Mouse (Mus musculus) neural tube, embryonic 15.5 days (tissue): ENCODE results near the gene Slc25a33. TPM values are rescaled to one million over a fixed set of nuclear protein-coding genes. Genes with fewer than 3 reads are reported as not detected.
A peak's percentile ranks its signal among the peaks of the same experiment; 100 is the strongest.
"Not testable (repeated sequence)": the region's sequence is repeated elsewhere in the genome, so short reads cannot be mapped to it uniquely, and the experiment has no call there.

Source experiments
- ATAC-seq: fragments of 200-750 bp; cut with Nextera tagmentation; 2 replicates; pipeline ENCODE4 v1.8.0; 2017; ENCODE audit warnings: mild to moderate bottlenecking, moderate TSS enrichment, moderate library complexity; ENCODE audit not compliant: low FRiP score
- H3K27ac ChIP-seq: fragments of 300-500 bp; sonication (generic); replicated peaks from 2 replicates; pipeline ENCODE4 v1.5.1; 2015; ENCODE audit warnings: mild to moderate bottlenecking, inconsistent platforms
- H3K27me3 ChIP-seq: fragments of 300-500 bp; sonication (generic); replicated peaks from 2 replicates; pipeline ENCODE4 v1.6.1; 2015; ENCODE audit warnings: inconsistent platforms
- H3K36me3 ChIP-seq: fragments of 300-500 bp; sonication (generic); 2 replicates; pipeline ENCODE4 v1.6.1; 2015; ENCODE audit warnings: inconsistent platforms
- H3K4me1 ChIP-seq: fragments of 300-500 bp; sonication (generic); 2 replicates; pipeline ENCODE4 v1.6.1; 2015; ENCODE audit warnings: inconsistent platforms
- H3K4me2 ChIP-seq: fragments of 300-500 bp; sonication (generic); 2 replicates; pipeline ENCODE4 v1.6.1; 2015; ENCODE audit warnings: inconsistent platforms, mild to moderate bottlenecking, moderate library complexity
- H3K4me3 ChIP-seq: fragments of 300-500 bp; sonication (generic); replicated peaks from 2 replicates; pipeline ENCODE4 v1.5.1; 2015; ENCODE audit warnings: mild to moderate bottlenecking, inconsistent platforms
- H3K9ac ChIP-seq: fragments of 300-500 bp; sonication (generic); replicated peaks from 2 replicates; pipeline ENCODE4 v1.6.1; 2015; ENCODE audit warnings: mild to moderate bottlenecking, inconsistent platforms
- H3K9me3 ChIP-seq: fragments of 300-500 bp; sonication (generic); replicated peaks from 2 replicates; pipeline ENCODE4 v1.6.1; 2016; ENCODE audit warnings: inconsistent platforms
- WGBS: fragments of 180-500 bp; shearing (Covaris S2); methylation state at CpG from one replicate; pipeline ENCODE4 v1.1.7; 2015; ENCODE audit warnings: mixed read lengths; 5-methylcytosine and 5-hydroxymethylcytosine counted together
- polyA plus RNA-seq: library from polyadenylated mRNA; unstranded; fragments of >200 nt; fragmentation: Nextera tagmentation; extraction: Ambion mirVana; gene quantifications from 2 replicates; pipeline ENCODE4 v1.2.1, GENCODE M21; 2015

Slc25a33 gene
- polyA plus RNA-seq, 1 experiment from 2014 or later, result 46.3 TPM

GRCm38 (mm10) chr4:149777126-149777525 lies 3.0 kb upstream of the Slc25a33 start:
- no peak overlapping the region for H3K4me2 ChIP-seq
- no peak overlapping the region for H3K4me3 ChIP-seq
- no peak for ATAC-seq
- H3K36me3 ChIP-seq, result no peaks in the 10 kb centered on the region
- H3K9ac ChIP-seq, result no peak overlapping the region
- WGBS, result 87% methylated on average over 9 of the region's 9 CpGs
- H3K27ac ChIP-seq, result no peak overlapping the region
- H3K9me3 ChIP-seq, result no peaks in the 10 kb centered on the region
- peaks cover 26% of the 10 kb centered on the region for H3K4me1 ChIP-seq
- no peaks in the 10 kb centered on the region for H3K27me3 ChIP-seq

- H3K36me3 ChIP-seq, result no peaks in the 10 kb centered on the region
- H3K27ac ChIP-seq, result no peak overlapping the region; the same call in 1 of the 2 replicates
- H3K9ac ChIP-seq, result no peak overlapping the region
- no peak overlapping the region for H3K4me2 ChIP-seq
- no peak overlapping the region for H3K4me3 ChIP-seq
- peaks cover 32% of the 10 kb centered on the region for H3K4me1 ChIP-seq
- no peaks in the 10 kb centered on the region for H3K27me3 ChIP-seq
- no peaks in the 10 kb centered on the region for H3K9me3 ChIP-seq
- ATAC-seq, result no peak
- 35% methylated on average over 8 of the region's 8 CpGs for WGBS
These were observed 1.8 kb upstream of the Slc25a33 start for GRCm38 (mm10) chr4:149775760-149776362.

GRCm38 (mm10) chr4:149775330-149775729 lies 1.3 kb upstream of the Slc25a33 start:
- H3K36me3 ChIP-seq, result no peaks in the 10 kb centered on the region
- 65% methylated on average over 7 of the region's 7 CpGs for WGBS
- no peak overlapping the region for H3K27ac ChIP-seq
- no peak for ATAC-seq
- no peaks in the 10 kb centered on the region for H3K9me3 ChIP-seq
- H3K9ac ChIP-seq, result no peak overlapping the region
- no peak overlapping the region for H3K4me2 ChIP-seq
- peaks cover 32% of the 10 kb centered on the region for H3K4me1 ChIP-seq
- no peak overlapping the region for H3K4me3 ChIP-seq
- H3K27me3 ChIP-seq, result no peaks in the 10 kb centered on the region

GRCm38 (mm10) chr4:149773408-149774093 lies 526 bp downstream of the Slc25a33 start:
- H3K4me3 ChIP-seq, result peak overlapping the region; percentile 86
- H3K36me3 ChIP-seq, result no peaks in the 10 kb centered on the region
- peak overlapping the region; percentile 91 for H3K9ac ChIP-seq
- peak; percentile 58 for ATAC-seq
- peak overlapping the region; percentile 91 for H3K27ac ChIP-seq
- no peaks in the 10 kb centered on the region for H3K9me3 ChIP-seq
- no peaks in the 10 kb centered on the region for H3K27me3 ChIP-seq
- H3K4me1 ChIP-seq, result peaks cover 32% of the 10 kb centered on the region
- WGBS, result under 1% methylated on average over 63 of the region's 65 CpGs
- H3K4me2 ChIP-seq, result peak overlapping the region; percentile 96

- ATAC-seq, result no peak; the same call in 1 of the 2 replicates
- Histone ChIP-seq H3K4me2 (peak overlapping the region; percentile 96), H3K36me3 (no peaks in the 10 kb centered on the region), H3K4me1 (peaks cover 32% of the 10 kb centered on the region), H3K27me3 (no peaks in the 10 kb centered on the region), H3K27ac (peak overlapping the region; percentile 52; the same call in 1 of the 2 replicates), H3K9me3 (no peaks in the 10 kb centered on the region), H3K9ac (no peak overlapping the region), H3K4me3 (peak overlapping the region; percentile 86)
- 7% methylated on average over 2 of the region's 2 CpGs for WGBS
These were observed 1.7 kb downstream of the Slc25a33 start for GRCm38 (mm10) chr4:149772394-149772793.

GRCm38 (mm10) chr4:149765201-149765600 lies 8.9 kb downstream of the Slc25a33 start:
- no peak overlapping the region for H3K4me3 ChIP-seq
- ATAC-seq, result no peak
- H3K27me3 ChIP-seq, result no peaks in the 10 kb centered on the region
- H3K9me3 ChIP-seq, result no peaks in the 10 kb centered on the region
- no peak overlapping the region for H3K9ac ChIP-seq
- no peak overlapping the region for H3K4me2 ChIP-seq
- WGBS, result 93% methylated on average over 5 of the region's 5 CpGs
- H3K27ac ChIP-seq, result no peak overlapping the region
- peaks cover 6% of the 10 kb centered on the region; the same call in 1 of the 2 replicates for H3K36me3 ChIP-seq
- H3K4me1 ChIP-seq, result no peaks in the 10 kb centered on the region

DNA sequence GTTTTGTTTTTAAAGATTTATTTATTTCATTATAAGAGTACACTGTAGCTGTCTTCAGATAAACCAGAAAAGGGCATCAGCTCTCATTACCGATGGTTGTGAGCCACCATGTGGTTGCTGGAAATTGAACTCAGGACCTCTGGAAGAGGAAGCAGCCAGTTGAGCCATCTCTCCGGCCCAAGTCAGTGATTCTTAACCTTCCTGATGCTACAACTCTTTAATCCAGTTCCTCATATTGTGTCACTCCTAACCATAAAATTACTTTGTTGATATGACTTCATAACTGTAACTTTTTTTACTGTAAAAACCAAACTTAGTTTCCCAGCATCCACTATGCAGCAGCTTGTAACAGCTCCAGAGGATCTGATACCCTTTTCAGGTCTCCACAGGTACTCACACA lies 10.7 kb downstream of the Slc25a33 start:
- ATAC-seq, result no peak
- H3K36me3 ChIP-seq, result peaks cover 6% of the 10 kb centered on the region; the same call in 1 of the 2 replicates
- no peak overlapping the region for H3K4me3 ChIP-seq
- no peaks in the 10 kb centered on the region for H3K27me3 ChIP-seq
- H3K4me2 ChIP-seq, result no peak overlapping the region
- H3K4me1 ChIP-seq, result no peaks in the 10 kb centered on the region
- no peak overlapping the region for H3K9ac ChIP-seq
- no peak overlapping the region for H3K27ac ChIP-seq
- H3K9me3 ChIP-seq, result no peaks in the 10 kb centered on the region
- WGBS, result 90% methylated on average over 2 of the region's 2 CpGs

DNA sequence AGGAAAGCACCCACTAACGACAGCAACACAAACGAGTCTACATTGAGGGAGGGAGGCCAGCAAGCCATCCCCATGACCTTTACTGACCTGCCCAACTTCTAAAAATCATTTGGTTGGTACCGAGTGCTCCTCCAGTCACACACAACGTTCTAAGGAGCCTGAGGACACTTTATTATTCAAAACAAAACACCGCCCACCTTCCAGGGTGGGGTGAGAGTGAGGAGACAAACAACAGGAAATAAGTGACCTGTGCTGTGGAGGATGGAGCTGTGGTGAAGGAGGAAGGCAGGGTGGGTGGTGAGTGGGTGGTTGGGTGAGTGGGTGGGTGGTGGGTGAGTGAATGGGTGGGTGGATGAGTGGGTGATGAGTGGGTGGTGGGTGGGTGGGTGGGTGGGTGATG lies 14.6 kb downstream of the Slc25a33 start:
- no peaks in the 10 kb centered on the region for H3K9me3 ChIP-seq
- H3K4me3 ChIP-seq, result no peak overlapping the region
- no peak for ATAC-seq
- no peak overlapping the region for H3K9ac ChIP-seq
- no peaks in the 10 kb centered on the region for H3K4me1 ChIP-seq
- 62% methylated on average over 5 of the region's 5 CpGs for WGBS
- peaks cover 18% of the 10 kb centered on the region for H3K36me3 ChIP-seq
- no peak overlapping the region for H3K27ac ChIP-seq
- H3K27me3 ChIP-seq, result no peaks in the 10 kb centered on the region
- no peak overlapping the region for H3K4me2 ChIP-seq

- no peak overlapping the region for H3K27ac ChIP-seq
- no peak overlapping the region for H3K9ac ChIP-seq
- no peaks in the 10 kb centered on the region for H3K27me3 ChIP-seq
- H3K4me3 ChIP-seq, result no peak overlapping the region
- WGBS, result 51% methylated on average over 6 of the region's 6 CpGs
- peaks cover 18% of the 10 kb centered on the region for H3K36me3 ChIP-seq
- H3K4me1 ChIP-seq, result no peaks in the 10 kb centered on the region
- H3K9me3 ChIP-seq, result no peaks in the 10 kb centered on the region
- H3K4me2 ChIP-seq, result no peak overlapping the region
- ATAC-seq, result no peak
These were observed 15.7 kb downstream of the Slc25a33 start for GRCm38 (mm10) chr4:149758423-149758822.

- not testable (repeated sequence) for H3K27me3 ChIP-seq, ATAC-seq, H3K9me3 ChIP-seq, H3K27ac ChIP-seq, H3K9ac ChIP-seq, H3K4me1 ChIP-seq, H3K4me2 ChIP-seq, H3K4me3 ChIP-seq
- peaks cover 21% of the 10 kb centered on the region for H3K36me3 ChIP-seq
- WGBS, result 94% methylated on average over 7 of the region's 7 CpGs
These were observed 17.5 kb downstream of the Slc25a33 start for GRCm38 (mm10) chr4:149756546-149756945.

- no peak for ATAC-seq
- peaks cover 24% of the 10 kb centered on the region for H3K36me3 ChIP-seq
- no peaks in the 10 kb centered on the region for H3K9me3 ChIP-seq
- H3K27me3 ChIP-seq, result no peaks in the 10 kb centered on the region
- H3K4me2 ChIP-seq, result no peak overlapping the region
- peaks cover 7% of the 10 kb centered on the region; the same call in 1 of the 2 replicates for H3K4me1 ChIP-seq
- H3K27ac ChIP-seq, result no peak overlapping the region
- WGBS, result 53% methylated on average over 3 of the region's 3 CpGs
- no peak overlapping the region for H3K4me3 ChIP-seq
- no peak overlapping the region for H3K9ac ChIP-seq
These were observed 21.2 kb downstream of the Slc25a33 start for GRCm38 (mm10) chr4:149752836-149753235.

GRCm38 (mm10) chr4:149752124-149752799 lies 21.8 kb downstream of the Slc25a33 start:
- 23% methylated on average over 17 of the region's 17 CpGs for WGBS
- no peak for ATAC-seq
- Histone ChIP-seq H3K4me2 (no peak overlapping the region; the same call in 1 of the 2 replicates), H3K27ac (no peak overlapping the region), H3K27me3 (no peaks in the 10 kb centered on the region), H3K9ac (no peak overlapping the region), H3K4me1 (peaks cover 7% of the 10 kb centered on the region; the same call in 1 of the 2 replicates), H3K9me3 (no peaks in the 10 kb centered on the region), H3K36me3 (peaks cover 19% of the 10 kb centered on the region), H3K4me3 (no peak overlapping the region)
